Mouse (Mus musculus): ENCODE data around the gene Gm10282.

Gm10282 gene

GRCm38 (mm10) chr8:72324036-72324706 lies 19.1 kb upstream of the Gm10282 start:
- in situ Hi-C loops (cut with MboI, MseI) = no loop called here

- in situ Hi-C loops (cut with MboI, MseI) = no loop called here
Observed at GRCm38 (mm10) chr8:72323131-72323725, 18.2 kb upstream of the Gm10282 start.

- in situ Hi-C loops (cut with MboI, MseI) = no loop called here
Observed at GRCm38 (mm10) chr8:72322471-72322889, 17.4 kb upstream of the Gm10282 start.

GRCm38 (mm10) chr8:72321635-72322441 lies 16.8 kb upstream of the Gm10282 start:
- in situ Hi-C loops (cut with MboI, MseI) = no loop called here

- in situ Hi-C loops (cut with MboI, MseI) = no loop called here
Observed at GRCm38 (mm10) chr8:72320803-72321583, 15.9 kb upstream of the Gm10282 start.

- in situ Hi-C loops (cut with MboI, MseI) = no loop called here
Observed at GRCm38 (mm10) chr8:72319921-72320802, 15.1 kb upstream of the Gm10282 start.

GRCm38 (mm10) chr8:72319397-72319796 lies 14.3 kb upstream of the Gm10282 start:
- in situ Hi-C loops (cut with MboI, MseI) = no loop called here

- in situ Hi-C loops (cut with MboI, MseI) = no loop called here
Observed at GRCm38 (mm10) chr8:72318801-72319322, 13.8 kb upstream of the Gm10282 start, which contains the start of gene Klf2. TSS of gene Klf2 (plus strand) at chr8:72319033.

- in situ Hi-C loops (cut with MboI, MseI) = no loop called here
Observed at GRCm38 (mm10) chr8:72317741-72318301, 12.8 kb upstream of the Gm10282 start.

- in situ Hi-C loops (cut with MboI, MseI) = no loop called here
Observed at GRCm38 (mm10) chr8:72316053-72316695, 11.1 kb upstream of the Gm10282 start.

- in situ Hi-C loops (cut with MboI, MseI) = no loop called here
Observed at GRCm38 (mm10) chr8:72312926-72313518, 8.0 kb upstream of the Gm10282 start.

GRCm38 (mm10) chr8:72310849-72311506 lies 5.9 kb upstream of the Gm10282 start:
- in situ Hi-C loops (cut with MboI, MseI) = no loop called here

GRCm38 (mm10) chr8:72308276-72308675 lies 3.2 kb upstream of the Gm10282 start:
- in situ Hi-C loops (cut with MboI, MseI) = no loop called here

GRCm38 (mm10) chr8:72306913-72307312 lies 1.9 kb upstream of the Gm10282 start:
- in situ Hi-C loops (cut with MboI, MseI) = no loop called here

GRCm38 (mm10) chr8:72303633-72304032 lies 1.4 kb downstream of the Gm10282 start:
- in situ Hi-C loops (cut with MboI, MseI) = no loop called here

- in situ Hi-C loops (cut with MboI, MseI) = no loop called here
Observed at GRCm38 (mm10) chr8:72302986-72303612, 2.0 kb downstream of the Gm10282 start.

- in situ Hi-C loops (cut with MboI, MseI) = no loop called here
Observed at GRCm38 (mm10) chr8:72301497-72301896, 3.6 kb downstream of the Gm10282 start.
